Mouse (Mus musculus) ES-E14 (cell line): ENCODE results near the gene Nsg1.

Source experiments
- CHD2 ChIP-seq: IDR thresholded peaks from 2 replicates; pipeline ENCODE4 v1.6.1; 2014; ENCODE audit warnings: mild to moderate bottlenecking, low read depth, low read length, inconsistent platforms
- HCFC1 ChIP-seq: IDR thresholded peaks from 2 replicates; pipeline ENCODE4 v1.6.1; 2012; ENCODE audit warnings: low read length, inconsistent platforms, borderline replicate concordance; ENCODE audit not compliant: insufficient read depth
- MAFK ChIP-seq: IDR thresholded peaks from 2 replicates; pipeline ENCODE4 v1.6.1; 2014; ENCODE audit warnings: mild to moderate bottlenecking, low read depth, low read length, inconsistent platforms; ENCODE audit not compliant: insufficient read depth
- ZC3H11A ChIP-seq: IDR thresholded peaks from 2 replicates; pipeline ENCODE4 v1.6.1; 2012; ENCODE audit warnings: low read depth, mild to moderate bottlenecking, inconsistent platforms, low read length, borderline replicate concordance
- ZNF384 ChIP-seq: IDR thresholded peaks from 2 replicates; pipeline ENCODE4 v1.6.1; 2012; ENCODE audit warnings: low read depth, low read length, inconsistent platforms

DNA sequence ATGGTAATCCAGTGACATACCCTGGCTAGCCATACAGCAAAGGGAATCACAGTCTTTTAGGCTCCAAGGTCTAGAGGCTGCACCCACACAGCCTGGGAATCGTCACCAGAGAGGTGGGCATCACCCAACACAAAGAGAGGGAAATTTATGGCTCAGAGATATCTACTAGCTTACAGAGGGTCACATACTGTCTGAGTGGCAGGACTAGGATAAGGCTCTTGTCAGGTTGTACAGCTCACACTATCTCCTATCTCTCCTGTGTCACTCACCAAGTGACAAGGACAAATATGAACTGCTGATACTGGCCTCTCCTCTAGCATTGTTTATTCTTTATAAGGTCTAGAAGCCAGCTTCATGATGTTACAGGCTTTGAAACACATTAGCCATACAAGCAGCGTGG is 30.4 kb downstream of the Nsg1 start:
- TF ChIP-seq MAFK, result no peak
- TF ChIP-seq HCFC1, result no peak
- no peak for TF ChIP-seq CHD2
- no peak for TF ChIP-seq ZNF384
- TF ChIP-seq ZC3H11A, result no peak
